Mouse (Mus musculus) lung, adult 2 months (tissue): ENCODE measurements at regions not wholly inside any gene's neighbourhood (a gene's known extent, or its start where the extent isn't known, plus 50 kb on each side); places are given as distances from the start of the nearest gene placed in this dataset.

Experiments
- CTCF ChIP-seq: fragments of 200-500 bp; IDR thresholded peaks from 2 replicates; pipeline ENCODE4 v1.5.1; 2011; ENCODE audit warnings: mild to moderate bottlenecking, low read length, control low read depth; ENCODE audit not compliant: insufficient read depth
- POLR2A ChIP-seq: fragments of 200-500 bp; IDR thresholded peaks from 2 replicates; pipeline ENCODE4 v1.6.1; 2011; ENCODE audit warnings: low read depth, mild to moderate bottlenecking, control low read depth, low read length, borderline replicate concordance; ENCODE audit errors: extremely low read depth

GRCm38 (mm10) chr1:92332248-92332584 lies 136.7 kb upstream of the Hdac4 start:
- TF ChIP-seq POLR2A (no peak), CTCF (no peak)
